Mouse (Mus musculus): ENCODE measurements around the gene Ccdc186.

Ccdc186 gene

GRCm38 (mm10) chr19:56821798-56822447 lies at the start of gene Ccdc186:
Gene Ccdc186 (minus strand): TSS chr19:56822190.
- DNase-seq = peak; percentile 98

- DNase-seq = no peak
These were observed 45.7 kb upstream of the Ccdc186 start for GRCm38 (mm10) chr19:56867701-56868100.

- no peak for DNase-seq
These were observed 34.5 kb upstream of the Ccdc186 start for GRCm38 (mm10) chr19:56856455-56856854.

GRCm38 (mm10) chr19:56852590-56852989 lies 30.6 kb upstream of the Ccdc186 start:
- no peak for DNase-seq

GRCm38 (mm10) chr19:56842974-56843373 lies 21.0 kb upstream of the Ccdc186 start:
- DNase-seq = no peak

- no peak for DNase-seq
These were observed 17.1 kb upstream of the Ccdc186 start for GRCm38 (mm10) chr19:56838942-56839706.

GRCm38 (mm10) chr19:56835340-56835739 lies 13.3 kb upstream of the Ccdc186 start:
- DNase-seq = no peak

- no peak for DNase-seq
These were observed 8.2 kb upstream of the Ccdc186 start for GRCm38 (mm10) chr19:56830163-56830562.

- DNase-seq = no peak
These were observed 7.3 kb upstream of the Ccdc186 start for GRCm38 (mm10) chr19:56829267-56829666.

GRCm38 (mm10) chr19:56828305-56828704 lies 6.3 kb upstream of the Ccdc186 start:
- no peak for DNase-seq

- DNase-seq = no peak
These were observed 4.1 kb upstream of the Ccdc186 start, which contains the start of gene Tdrd1 for GRCm38 (mm10) chr19:56826047-56826631. Gene Tdrd1 (plus strand): TSS chr19:56826209.

GRCm38 (mm10) chr19:56822448-56822836 lies 452 bp upstream of the Ccdc186 start:
- no peak for DNase-seq

- no peak for DNase-seq
These were observed 771 bp downstream of the Ccdc186 start for GRCm38 (mm10) chr19:56821040-56821797.

- DNase-seq = peak; percentile 68
These were observed 4.0 kb downstream of the Ccdc186 start for GRCm38 (mm10) chr19:56817851-56818526.

- no peak for DNase-seq
These were observed 8.6 kb downstream of the Ccdc186 start for GRCm38 (mm10) chr19:56813360-56813759.

- peak; percentile 78 for DNase-seq
These were observed 10.4 kb downstream of the Ccdc186 start for GRCm38 (mm10) chr19:56811590-56811989.

- DNase-seq = no peak
These were observed 11.3 kb downstream of the Ccdc186 start for GRCm38 (mm10) chr19:56810641-56811146.

- DNase-seq = no peak
These were observed 13.2 kb downstream of the Ccdc186 start for GRCm38 (mm10) chr19:56808771-56809170.

GRCm38 (mm10) chr19:56807122-56807521 lies 14.9 kb downstream of the Ccdc186 start:
- no peak for DNase-seq

- DNase-seq = no peak
These were observed 16.6 kb downstream of the Ccdc186 start for GRCm38 (mm10) chr19:56805366-56805765.

- no peak for DNase-seq
These were observed 19.6 kb downstream of the Ccdc186 start for GRCm38 (mm10) chr19:56802352-56802746.

- no peak for DNase-seq
These were observed 20.2 kb downstream of the Ccdc186 start for GRCm38 (mm10) chr19:56801656-56802351.

Data from lung, postnatal 14 days (tissue).